Mouse (Mus musculus): ENCODE measurements around the gene Phkb. TPM values are rescaled to one million over a fixed set of nuclear protein-coding genes. Genes with fewer than 3 reads are reported as not detected.

Gene Phkb
- total and polyA plus RNA-seq, 3 experiments: 20.9 to 25.4 (median 23.5) TPM

GRCm38 (mm10) chr8:85897636-85898035 lies 56.9 kb downstream of the Phkb start:
- H3K4me1 ChIP-seq (ENCODE audit: control insufficient read depth in 1 of 2, insufficient read depth in 2 of 2): peaks cover 0 to 6% of the 10 kb centered on the region in 2 experiments; a peak in 2 of 4 replicates
- TF ChIP-seq POLR2A (IDR thresholded peaks at IDR 0.05; ENCODE audit: low read depth, low read length) (no peak), SIN3A (IDR thresholded peaks at IDR 0.05; ENCODE audit: low read length) (no peak), NELFE (IDR thresholded peaks at IDR 0.05; ENCODE audit: low read depth, low read length) (no peak), USF1 (IDR thresholded peaks at IDR 0.05; ENCODE audit: low read depth, low read length) (no peak), TCF12 (IDR thresholded peaks at IDR 0.05; ENCODE audit: low read depth, low read length) (no peak), MYC (IDR thresholded peaks at IDR 0.05; ENCODE audit: low read depth, low read length) (no peak), SMC3 (IDR thresholded peaks at IDR 0.05; ENCODE audit: low read depth, low read length) (no peak), HCFC1 (IDR thresholded peaks at IDR 0.05; ENCODE audit: low read depth, low read length) (no peak), ELF1 (IDR thresholded peaks at IDR 0.05; ENCODE audit: low read depth, low read length) (no peak), GABPA (IDR thresholded peaks at IDR 0.05; ENCODE audit: insufficient replicate concordance, low read depth, low read length) (no peak), POLR2AphosphoS2 (IDR thresholded peaks at IDR 0.05; ENCODE audit: low read depth, low read length) (no peak), ETS1 (conservative IDR thresholded peaks at IDR 0.05; ENCODE audit: low read depth, low read length) (no peak), TBP (conservative IDR thresholded peaks at IDR 0.05; ENCODE audit: low read depth, low read length) (no peak), BHLHE40 (IDR thresholded peaks at IDR 0.05; ENCODE audit: low read depth, low read length) (no peak)
- no peak overlapping the region for H3K4me2 ChIP-seq (ENCODE audit: insufficient read depth, low read depth, poor library complexity, severe bottlenecking)
- no peak overlapping the region for H3K9ac ChIP-seq (ENCODE audit: insufficient read depth, low read depth)
- H3K4me3 ChIP-seq (replicated peaks in 1 of 3; ENCODE audit: low read depth in 2 of 3, low read length in 2 of 3, poor library complexity in 1 of 3): no peak overlapping the region
- no peak for DNase-seq (ENCODE audit: extremely low read depth)
- in situ Hi-C loops (cut with MboI; ENCODE audit: low pct_ligation_motif_present, low pct_unique_long_range_greater_than_20kb, low sequenced_read_pairs) (no loop called here), dilution Hi-C loops (cut with MboI; ENCODE audit: extremely low pct_ligation_motif_present, extremely low pct_unique_long_range_greater_than_20kb, low sequenced_read_pairs) (no loop called here)
- H3K27ac ChIP-seq (ENCODE audit: insufficient read depth, low read depth): no peak overlapping the region
- peaks cover 3 to 38% of the 10 kb centered on the region in 2 experiments for H3K36me3 ChIP-seq (replicated peaks in 1 of 2; ENCODE audit: control insufficient read depth in 1 of 2, insufficient read depth in 1 of 2, low read length in 1 of 2)
- H3K79me2 ChIP-seq (replicated peaks; ENCODE audit: control insufficient read depth, extremely low read depth, insufficient read depth, poor library complexity, severe bottlenecking): no peaks in the 10 kb centered on the region
- no peaks in the 10 kb centered on the region for H3K9me3 ChIP-seq (replicated peaks; ENCODE audit: low read length)
- H3K27me3 ChIP-seq (replicated peaks): no peaks in the 10 kb centered on the region

DNA sequence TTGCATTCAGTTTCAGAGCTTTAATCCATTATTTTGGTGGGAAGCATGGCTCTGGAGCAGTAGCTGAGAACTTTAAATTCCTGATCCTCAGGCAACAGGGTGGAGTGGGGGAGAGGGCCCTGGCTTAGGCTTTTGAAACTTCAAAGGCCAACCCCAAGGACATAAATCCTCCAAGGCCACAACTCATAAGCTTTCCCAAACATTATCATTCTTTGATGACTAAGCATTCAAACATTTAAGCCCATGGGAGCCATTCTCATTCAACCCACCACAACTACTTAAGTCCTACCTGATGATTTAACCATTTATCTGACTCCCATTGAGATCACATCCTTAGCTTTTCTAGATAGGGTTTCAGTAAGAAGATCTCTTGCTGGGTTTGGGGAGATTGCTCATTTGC lies 84.2 kb downstream of the Phkb start:
- Histone ChIP-seq H3K9ac (ENCODE audit: insufficient read depth, low read depth) (no peak overlapping the region), H3K4me1 (ENCODE audit: control insufficient read depth in 1 of 2, insufficient read depth in 2 of 2) (no peaks in the 10 kb centered on the region), H3K27ac (ENCODE audit: insufficient read depth, low read depth) (no peak overlapping the region), H3K4me2 (ENCODE audit: insufficient read depth, low read depth, poor library complexity, severe bottlenecking) (no peak overlapping the region), H3K79me2 (replicated peaks; ENCODE audit: control insufficient read depth, extremely low read depth, insufficient read depth, poor library complexity, severe bottlenecking) (no peaks in the 10 kb centered on the region), H3K36me3 (replicated peaks in 1 of 2; ENCODE audit: control insufficient read depth in 1 of 2, insufficient read depth in 1 of 2, low read length in 1 of 2) (peaks cover 0 to 24% of the 10 kb centered on the region in 2 experiments), H3K4me3 (replicated peaks in 1 of 3; ENCODE audit: low read depth in 2 of 3, low read length in 2 of 3, poor library complexity in 1 of 3) (no peak overlapping the region), H3K27me3 (replicated peaks) (no peaks in the 10 kb centered on the region), H3K9me3 (replicated peaks; ENCODE audit: low read length) (no peaks in the 10 kb centered on the region)
- TF ChIP-seq RAD21 (IDR thresholded peaks at IDR 0.05; ENCODE audit: low read depth, low read length) (no peak), PAX5 (IDR thresholded peaks at IDR 0.05; ENCODE audit: low read length) (no peak), UBTF (IDR thresholded peaks at IDR 0.05; ENCODE audit: low read depth, low read length) (no peak), NELFE (IDR thresholded peaks at IDR 0.05; ENCODE audit: low read depth, low read length) (no peak)
- DNase-seq (ENCODE audit: extremely low read depth): no peak
- dilution Hi-C loops (cut with MboI; ENCODE audit: extremely low pct_ligation_motif_present, extremely low pct_unique_long_range_greater_than_20kb, low sequenced_read_pairs) (no loop called here), in situ Hi-C loops (cut with MboI; ENCODE audit: low pct_ligation_motif_present, low pct_unique_long_range_greater_than_20kb, low sequenced_read_pairs) (no loop called here)
